Mouse (Mus musculus): ENCODE measurements around the gene Dkkl1. TPM values are rescaled to one million over a fixed set of nuclear protein-coding genes. Genes with fewer than 3 reads are reported as not detected.
"Not testable (repeated sequence)": the region's sequence is repeated elsewhere in the genome, so short reads cannot be mapped to it uniquely, and the experiment has no call there.

Dkkl1 gene
- polyA plus RNA-seq, 1 experiment from 2014 or later: 0.97 TPM

DNA sequence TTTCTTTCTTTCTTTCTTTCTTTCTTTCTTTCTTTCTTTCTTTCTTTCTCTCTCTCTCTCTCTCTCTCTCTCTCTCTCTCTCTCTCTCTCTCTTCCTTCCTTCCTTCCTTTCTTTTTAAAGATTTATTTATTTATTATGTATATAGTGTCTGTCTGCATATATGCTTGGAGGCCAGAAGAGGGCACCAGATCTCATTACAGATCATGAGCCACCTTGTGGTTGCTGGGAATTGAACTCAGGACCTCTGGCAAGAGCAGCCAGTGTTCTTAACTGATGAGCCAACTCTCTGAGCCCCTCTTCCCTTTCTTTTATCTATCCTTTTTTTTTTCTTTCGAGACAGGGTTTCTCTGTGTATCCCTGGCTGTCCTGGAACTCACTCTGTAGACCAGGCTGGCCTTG is 38.2 kb downstream of the Dkkl1 start:
- H3K27ac ChIP-seq; H3K4me2 ChIP-seq; H3K36me3 ChIP-seq; H3K9ac ChIP-seq; H3K4me3 ChIP-seq (replicated peaks); ATAC-seq (replicated peaks; ENCODE audit: low FRiP score): not testable (repeated sequence)
- Histone ChIP-seq H3K4me1 (peaks cover 25% of the 10 kb centered on the region), H3K9me3 (replicated peaks) (peaks cover 17% of the 10 kb centered on the region), H3K27me3 (peaks cover 94% of the 10 kb centered on the region)
- 59% methylated on average over 1 of the region's 1 CpGs for WGBS

DNA sequence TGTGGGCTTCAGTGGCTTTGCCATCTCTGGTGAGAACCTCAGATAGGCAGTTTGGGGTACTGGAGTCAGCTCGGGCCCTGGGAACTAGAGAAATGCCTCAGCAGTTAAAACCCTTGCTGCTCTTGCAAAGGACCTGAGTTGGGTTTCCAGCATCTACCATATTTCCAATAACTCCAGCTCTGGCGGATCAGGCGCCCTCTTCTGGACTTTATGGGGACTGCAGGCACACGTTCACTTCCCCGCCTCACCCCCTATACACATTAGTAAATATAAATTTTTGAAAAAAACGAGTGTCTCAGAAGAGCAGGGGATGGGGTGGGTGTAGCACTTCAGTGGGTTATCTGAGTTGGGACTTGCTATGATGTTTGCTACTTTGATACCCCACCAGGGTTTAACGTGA is 39.0 kb downstream of the Dkkl1 start:
- H3K9me3 ChIP-seq (replicated peaks): peaks cover 17% of the 10 kb centered on the region
- no peak for ATAC-seq (replicated peaks; ENCODE audit: low FRiP score)
- H3K4me3 ChIP-seq (replicated peaks): no peak overlapping the region
- H3K9ac ChIP-seq: no peak overlapping the region
- 62% methylated on average over 7 of the region's 7 CpGs for WGBS
- H3K4me1 ChIP-seq: peaks cover 31% of the 10 kb centered on the region
- H3K27ac ChIP-seq: no peak overlapping the region
- no peak overlapping the region for H3K4me2 ChIP-seq
- H3K36me3 ChIP-seq: no peaks in the 10 kb centered on the region
- H3K27me3 ChIP-seq: peaks cover 94% of the 10 kb centered on the region

DNA sequence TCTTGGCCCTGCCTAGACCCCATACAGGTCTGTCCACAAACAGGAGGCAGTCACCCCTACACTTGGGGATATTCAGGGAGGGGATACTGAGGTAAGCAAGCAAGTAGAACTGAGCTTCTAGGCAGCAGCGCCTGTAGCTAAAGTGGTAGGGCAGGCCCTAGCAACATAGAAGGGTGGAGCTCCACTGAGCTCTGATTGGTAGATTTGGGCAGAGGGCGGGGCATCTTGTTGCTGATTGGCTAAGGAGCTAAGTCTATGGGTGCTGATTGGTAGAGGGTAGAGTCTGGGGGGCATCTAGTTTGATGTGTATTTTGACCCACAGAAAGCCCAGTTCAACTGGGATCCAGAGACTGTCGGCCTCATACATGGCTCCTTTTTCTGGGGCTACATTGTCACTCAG is 42.5 kb downstream of the Dkkl1 start:
- 93% methylated on average over 3 of the region's 3 CpGs for WGBS
- H3K4me3 ChIP-seq (replicated peaks): no peak overlapping the region
- H3K4me2 ChIP-seq: no peak overlapping the region
- ATAC-seq (replicated peaks; ENCODE audit: low FRiP score): no peak
- H3K4me1 ChIP-seq: peaks cover 12% of the 10 kb centered on the region; the same call in 1 of the 2 replicates
- peaks cover 94% of the 10 kb centered on the region for H3K27me3 ChIP-seq
- no peak overlapping the region for H3K27ac ChIP-seq
- H3K9ac ChIP-seq: no peak overlapping the region
- H3K36me3 ChIP-seq: no peaks in the 10 kb centered on the region
- H3K9me3 ChIP-seq (replicated peaks): peaks cover 17% of the 10 kb centered on the region

DNA sequence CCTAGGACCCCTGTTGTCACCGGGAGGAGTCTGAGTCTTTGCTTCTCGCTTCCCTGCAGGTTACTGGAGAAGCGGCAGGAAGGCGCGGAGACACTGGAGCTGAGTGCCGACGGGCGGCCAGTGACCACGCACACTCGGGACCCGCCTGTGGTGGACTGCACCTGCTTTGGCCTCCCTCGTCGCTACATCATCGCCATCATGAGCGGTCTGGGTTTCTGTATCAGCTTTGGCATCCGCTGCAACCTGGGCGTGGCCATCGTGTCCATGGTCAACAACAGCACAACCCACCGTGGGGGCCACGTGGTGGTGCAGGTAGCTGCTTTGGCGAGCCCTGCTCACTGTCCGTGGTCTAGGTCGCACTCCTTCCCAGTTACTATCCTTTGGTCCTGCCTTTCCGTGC is 43.3 kb downstream of the Dkkl1 start:
- no peaks in the 10 kb centered on the region for H3K36me3 ChIP-seq
- H3K4me1 ChIP-seq: peaks cover 17% of the 10 kb centered on the region
- H3K27me3 ChIP-seq: peaks cover 95% of the 10 kb centered on the region
- ATAC-seq (replicated peaks; ENCODE audit: low FRiP score): no peak; the same call in 1 of the 2 replicates
- peaks cover 17% of the 10 kb centered on the region for H3K9me3 ChIP-seq (replicated peaks)
- no peak overlapping the region for H3K27ac ChIP-seq
- 3% methylated on average over 24 of the region's 24 CpGs for WGBS
- no peak overlapping the region; the same call in 1 of the 2 replicates for H3K4me3 ChIP-seq (replicated peaks)
- H3K9ac ChIP-seq: no peak overlapping the region
- no peak overlapping the region for H3K4me2 ChIP-seq

DNA sequence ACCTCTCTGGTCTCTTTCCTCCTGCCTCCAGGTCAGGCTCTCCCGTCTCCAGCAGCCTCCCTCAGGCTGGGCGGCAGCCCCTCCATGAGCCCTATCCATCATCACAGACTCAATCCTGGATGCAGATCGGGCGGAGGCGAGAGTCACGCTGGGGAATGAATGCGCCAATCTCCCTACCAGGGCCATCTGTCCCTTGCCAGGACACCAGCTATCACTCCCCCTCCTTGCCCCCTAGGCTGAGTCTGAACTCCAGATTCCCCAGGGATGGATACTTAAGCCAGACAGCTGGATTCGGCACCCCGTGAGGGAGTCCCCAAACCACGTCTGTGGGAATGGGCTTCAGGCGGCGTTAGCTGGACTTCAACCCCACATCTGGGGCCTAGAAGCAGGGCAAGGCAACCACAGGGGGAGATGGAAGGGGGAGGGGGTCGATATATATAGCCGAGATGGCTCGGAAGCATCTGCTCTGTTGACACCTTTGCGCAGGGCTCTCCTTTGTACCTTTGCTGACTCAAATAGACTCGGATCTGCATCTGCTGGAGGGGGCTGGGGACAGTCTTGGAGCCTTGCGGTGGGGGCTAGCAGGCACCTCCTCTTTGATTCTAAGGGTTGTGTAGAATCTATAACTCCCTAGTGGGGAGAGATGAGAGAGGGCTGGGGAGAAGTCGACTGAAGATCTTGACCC is 44.0 kb downstream of the Dkkl1 start:
- H3K27ac ChIP-seq: no peak overlapping the region
- peaks cover 19% of the 10 kb centered on the region for H3K4me1 ChIP-seq
- ATAC-seq (replicated peaks; ENCODE audit: low FRiP score): no peak
- H3K4me2 ChIP-seq: no peak overlapping the region
- no peak overlapping the region for H3K9ac ChIP-seq
- H3K4me3 ChIP-seq (replicated peaks): no peak overlapping the region
- peaks cover 17% of the 10 kb centered on the region for H3K9me3 ChIP-seq (replicated peaks)
- no peaks in the 10 kb centered on the region for H3K36me3 ChIP-seq
- H3K27me3 ChIP-seq: peaks cover 98% of the 10 kb centered on the region
- 5% methylated on average over 19 of the region's 19 CpGs for WGBS

DNA sequence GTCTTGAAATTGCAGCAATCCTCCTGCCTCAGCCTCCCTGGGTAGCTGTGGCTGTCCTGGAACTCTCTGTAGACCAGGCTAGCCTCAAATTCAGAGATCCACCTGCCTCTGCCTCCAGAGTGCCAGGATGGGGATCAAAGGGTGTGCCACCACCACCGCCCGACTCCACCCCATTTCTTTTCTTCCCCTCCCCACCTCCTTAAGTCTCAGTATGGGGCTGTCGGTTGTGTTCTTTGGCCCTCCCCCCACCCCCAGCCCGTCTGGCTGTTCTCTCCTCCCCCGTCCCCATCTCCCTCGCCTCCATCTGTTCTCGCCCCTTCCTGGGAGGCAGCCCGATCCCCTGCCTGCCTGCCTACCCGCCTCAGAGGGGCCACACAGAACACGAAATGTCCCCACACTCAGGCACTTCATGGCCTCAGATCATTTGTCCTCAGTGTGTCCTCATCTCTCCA is 45.0 kb downstream of the Dkkl1 start:
- Histone ChIP-seq H3K4me1 (peaks cover 25% of the 10 kb centered on the region), H3K27me3 (peaks cover 97% of the 10 kb centered on the region), H3K4me3 (replicated peaks) (no peak overlapping the region), H3K9ac (no peak overlapping the region), H3K9me3 (replicated peaks) (peaks cover 17% of the 10 kb centered on the region), H3K36me3 (no peaks in the 10 kb centered on the region), H3K4me2 (no peak overlapping the region), H3K27ac (no peak overlapping the region)
- no peak for ATAC-seq (replicated peaks; ENCODE audit: low FRiP score)
- 22% methylated on average over 10 of the region's 10 CpGs for WGBS

DNA sequence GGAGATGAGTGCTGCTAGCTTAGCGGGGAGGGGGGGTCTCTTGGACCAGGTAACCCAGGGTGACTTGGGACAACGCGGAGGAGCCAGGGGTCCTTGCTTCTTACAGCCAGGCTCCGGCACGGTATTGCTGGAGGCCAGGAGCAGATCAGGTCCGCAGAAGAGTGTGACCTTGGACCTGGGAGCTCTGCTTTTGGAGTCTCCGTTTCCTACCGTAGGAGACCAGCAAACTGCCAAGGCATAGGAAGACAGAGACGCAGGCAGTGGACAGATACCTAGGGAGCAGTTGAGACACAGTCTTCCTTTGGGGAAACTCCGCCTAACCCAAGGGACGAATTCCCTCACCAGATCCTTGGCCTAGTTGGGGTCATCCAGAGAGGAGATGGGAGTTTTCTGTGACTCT is 46.2 kb downstream of the Dkkl1 start:
- peaks cover 3% of the 10 kb centered on the region; the same call in 1 of the 2 replicates for H3K36me3 ChIP-seq
- no peak overlapping the region for H3K9ac ChIP-seq
- no peak overlapping the region for H3K4me3 ChIP-seq (replicated peaks)
- H3K27ac ChIP-seq: no peak overlapping the region
- no peak for ATAC-seq (replicated peaks; ENCODE audit: low FRiP score)
- peaks cover 85% of the 10 kb centered on the region for H3K27me3 ChIP-seq
- H3K4me2 ChIP-seq: no peak overlapping the region
- peaks cover 17% of the 10 kb centered on the region for H3K9me3 ChIP-seq (replicated peaks)
- peaks cover 30% of the 10 kb centered on the region for H3K4me1 ChIP-seq
- 51% methylated on average over 11 of the region's 11 CpGs for WGBS

DNA sequence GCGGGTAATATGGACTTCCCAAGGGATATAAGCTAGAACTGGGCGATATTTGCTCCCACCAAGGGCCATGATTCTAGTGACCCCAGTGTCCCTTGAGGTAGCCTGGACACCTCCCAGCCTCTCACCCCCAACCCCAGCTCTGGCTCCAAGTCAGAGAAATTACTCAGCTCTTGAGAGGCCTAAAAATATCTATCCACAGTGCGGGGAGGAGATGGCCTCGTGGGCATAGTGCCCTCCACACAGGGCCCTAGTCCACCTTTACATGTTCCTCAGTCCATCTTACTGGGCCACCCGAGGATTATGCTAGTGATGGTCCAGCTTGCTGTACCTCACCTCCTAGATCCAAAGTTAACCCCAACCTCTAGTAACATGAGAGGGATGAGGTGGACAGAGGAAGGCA is 47.1 kb downstream of the Dkkl1 start:
- H3K4me2 ChIP-seq: no peak overlapping the region
- no peak overlapping the region for H3K27ac ChIP-seq
- no peak overlapping the region for H3K9ac ChIP-seq
- 63% methylated on average over 5 of the region's 5 CpGs for WGBS
- peaks cover 11% of the 10 kb centered on the region for H3K9me3 ChIP-seq (replicated peaks)
- no peak overlapping the region for H3K4me3 ChIP-seq (replicated peaks)
- peaks cover 30% of the 10 kb centered on the region for H3K4me1 ChIP-seq
- ATAC-seq (replicated peaks; ENCODE audit: low FRiP score): no peak
- H3K36me3 ChIP-seq: peaks cover 12% of the 10 kb centered on the region
- H3K27me3 ChIP-seq: peaks cover 76% of the 10 kb centered on the region

DNA sequence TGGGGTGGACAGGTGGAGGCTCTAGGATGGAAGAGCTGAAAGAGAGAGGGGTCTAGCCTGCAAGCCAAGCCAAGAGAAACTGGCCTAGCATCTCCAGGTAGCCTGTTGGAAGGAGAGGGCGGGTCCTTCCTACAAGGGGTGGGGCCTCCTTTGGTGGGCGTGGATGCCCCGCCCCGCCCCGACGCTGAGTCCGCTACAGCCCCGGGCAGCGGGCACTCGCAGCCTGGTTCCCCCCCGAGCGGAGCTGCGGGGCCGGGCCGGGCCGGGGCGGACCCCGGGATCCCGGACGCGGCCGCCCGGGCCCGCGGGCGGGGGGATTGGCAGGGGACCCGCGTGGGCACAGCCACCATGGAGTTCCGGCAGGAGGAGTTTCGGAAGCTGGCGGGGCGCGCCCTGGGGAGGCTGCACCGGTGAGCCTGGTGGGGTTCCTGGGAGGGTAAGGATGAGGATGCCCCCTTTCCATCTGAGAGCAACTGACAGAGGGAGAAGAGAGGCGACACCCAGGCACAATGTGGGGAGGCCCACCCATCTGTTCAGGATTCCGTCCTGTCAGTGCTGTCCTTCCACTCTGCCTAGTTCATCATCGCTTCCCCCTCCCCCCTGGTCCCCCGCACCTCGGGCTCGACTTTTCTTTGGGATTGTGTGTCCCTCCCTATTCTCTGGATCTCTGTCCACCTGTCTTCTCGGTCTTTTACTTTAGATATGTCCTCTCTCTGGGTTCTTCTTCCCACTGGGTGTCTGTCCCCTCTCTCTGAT is 48.0 kb downstream of the Dkkl1 start, which contains the start of gene Slc17a7:
Gene Slc17a7, plus strand, starts transcription at position 215 of the 756 bp plus-strand sequence.
- under 1% methylated on average over 40 of the region's 41 CpGs for WGBS
- peak; percentile 14; the same call in 1 of the 2 replicates for ATAC-seq (replicated peaks; ENCODE audit: low FRiP score)

DNA sequence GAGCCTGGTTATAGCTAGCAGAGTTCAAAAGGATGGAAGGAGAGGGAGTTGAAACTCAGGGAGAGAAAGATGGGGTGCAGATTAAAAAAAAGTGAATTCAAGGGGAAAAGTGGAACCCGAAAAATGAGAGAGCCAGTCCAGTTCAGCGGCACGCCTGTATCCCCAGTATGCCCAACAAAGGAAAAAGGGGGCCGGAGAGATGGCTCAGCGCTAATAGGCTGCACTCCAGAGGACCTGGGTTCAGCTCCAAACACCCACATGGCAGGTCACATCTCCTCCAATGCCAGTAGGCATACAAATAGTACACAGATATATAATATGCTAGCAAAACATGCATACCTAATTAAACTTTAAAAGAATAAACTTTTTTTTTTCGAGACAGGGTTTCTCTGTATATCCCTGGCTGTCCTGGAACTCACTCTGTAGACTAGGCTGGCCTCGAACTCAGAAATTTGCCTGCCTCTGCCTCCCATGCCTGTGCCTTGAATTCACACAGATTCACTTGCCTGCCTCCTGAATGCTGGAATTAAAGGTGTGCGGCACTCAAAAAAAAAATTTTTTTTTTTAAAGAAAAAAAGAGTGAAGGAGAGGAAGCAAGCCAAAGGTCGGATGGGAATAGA is 48.8 kb downstream of the Dkkl1 start:
- peak overlapping the region; percentile 54; the same call in 1 of the 2 replicates for H3K4me3 ChIP-seq (replicated peaks)
- peaks cover 59% of the 10 kb centered on the region for H3K27me3 ChIP-seq
- ATAC-seq (replicated peaks; ENCODE audit: low FRiP score): no peak
- H3K9me3 ChIP-seq (replicated peaks): no peaks in the 10 kb centered on the region
- H3K36me3 ChIP-seq: peaks cover 29% of the 10 kb centered on the region
- H3K27ac ChIP-seq: no peak overlapping the region
- 73% methylated on average over 9 of the region's 9 CpGs for WGBS
- peaks cover 22% of the 10 kb centered on the region for H3K4me1 ChIP-seq
- no peak overlapping the region for H3K9ac ChIP-seq
- H3K4me2 ChIP-seq: peak overlapping the region; percentile 91; the same call in 1 of the 2 replicates

More for the DNA sequence above, 48.0 kb downstream of the Dkkl1 start, which contains the start of gene Slc17a7:
- Histone ChIP-seq H3K4me1 (peaks cover 30% of the 10 kb centered on the region), H3K9me3 (replicated peaks) (peaks cover 2% of the 10 kb centered on the region; the same call in 1 of the 2 replicates), H3K9ac (peak within 1 kb of the TSS; percentile 51), H3K36me3 (peaks cover 21% of the 10 kb centered on the region), H3K27ac (no peak within 1 kb of the TSS), H3K4me2 (peak within 1 kb of the TSS; percentile 91), H3K27me3 (peaks cover 67% of the 10 kb centered on the region), H3K4me3 (replicated peaks) (peak within 1 kb of the TSS; percentile 54)

DNA sequence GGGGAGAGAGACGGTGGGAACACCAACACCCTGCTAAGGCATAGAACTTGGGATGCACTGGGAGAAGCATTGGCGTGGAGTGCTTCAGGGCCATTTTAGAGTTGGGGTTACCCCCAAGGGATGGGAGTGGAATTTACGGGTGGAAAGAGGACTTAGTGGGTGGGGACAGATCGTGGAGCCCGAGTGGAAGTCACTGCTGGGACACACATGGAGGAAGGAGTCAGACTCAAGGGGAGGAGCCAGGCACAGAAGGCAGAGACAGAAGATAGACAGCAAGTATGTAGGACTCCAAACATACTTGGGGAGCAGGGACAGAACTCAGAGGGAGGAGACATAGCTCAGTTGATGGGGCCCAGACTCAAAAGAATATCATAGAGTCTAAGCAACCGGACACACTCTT is 49.4 kb downstream of the Dkkl1 start:
- WGBS: 25% methylated on average over 6 of the region's 6 CpGs
- Histone ChIP-seq H3K36me3 (peaks cover 35% of the 10 kb centered on the region), H3K9ac (peak overlapping the region; percentile 43; the same call in 1 of the 2 replicates)

More for the DNA sequence above, 49.4 kb downstream of the Dkkl1 start:
- Histone ChIP-seq H3K9me3 (replicated peaks) (no peaks in the 10 kb centered on the region), H3K27ac (no peak overlapping the region), H3K27me3 (peaks cover 53% of the 10 kb centered on the region), H3K4me1 (peaks cover 19% of the 10 kb centered on the region), H3K4me2 (peak overlapping the region; percentile 91), H3K4me3 (replicated peaks) (peak overlapping the region; percentile 50)
- no peak; the same call in 1 of the 2 replicates for ATAC-seq (replicated peaks; ENCODE audit: low FRiP score)
